Mouse (Mus musculus): ENCODE measurements at regions not wholly inside any gene's neighbourhood (a gene's known extent, or its start where the extent isn't known, plus 50 kb on each side); places are given as distances from the start of the nearest gene placed in this dataset.

- Histone ChIP-seq H3K4me2 (no peak overlapping the region), H3K4me3 (replicated peaks) (no peak overlapping the region), H3K4me1 (replicated peaks) (no peaks in the 10 kb centered on the region), H3K9ac (no peak overlapping the region), H3K27me3 (no peaks in the 10 kb centered on the region), H3K9me3 (replicated peaks) (no peaks in the 10 kb centered on the region), H3K36me3 (replicated peaks) (no peaks in the 10 kb centered on the region), H3K27ac (replicated peaks) (no peak overlapping the region)
- 60% methylated on average over 4 of the region's 4 CpGs for WGBS (ENCODE audit: insufficient replicate concordance)
- no peak for ATAC-seq (ENCODE audit: insufficient read depth)
Measured at GRCm38 (mm10) chr16:76634196-76634698, 260.6 kb upstream of the Nrip1 start.

- Histone ChIP-seq H3K4me3 (replicated peaks) (no peak overlapping the region), H3K4me2 (no peak overlapping the region), H3K9ac (no peak overlapping the region), H3K27ac (replicated peaks) (no peak overlapping the region), H3K27me3 (no peaks in the 10 kb centered on the region), H3K9me3 (replicated peaks) (no peaks in the 10 kb centered on the region), H3K4me1 (replicated peaks) (no peaks in the 10 kb centered on the region), H3K36me3 (replicated peaks) (no peaks in the 10 kb centered on the region)
- no peak for ATAC-seq (ENCODE audit: insufficient read depth)
- 65% methylated on average over 4 of the region's 4 CpGs for WGBS (ENCODE audit: insufficient replicate concordance)
Measured at GRCm38 (mm10) chr16:76626142-76626541, 252.5 kb upstream of the Nrip1 start.

- H3K4me3 ChIP-seq (replicated peaks), result no peak overlapping the region
- no peak overlapping the region for H3K27ac ChIP-seq (replicated peaks)
- no peaks in the 10 kb centered on the region for H3K9me3 ChIP-seq (replicated peaks)
- no peak for ATAC-seq (ENCODE audit: insufficient read depth)
- H3K27me3 ChIP-seq, result no peaks in the 10 kb centered on the region
- no peaks in the 10 kb centered on the region for H3K4me1 ChIP-seq (replicated peaks)
- no peak overlapping the region for H3K4me2 ChIP-seq
- 69% methylated on average over 8 of the region's 8 CpGs for WGBS (ENCODE audit: insufficient replicate concordance)
- H3K9ac ChIP-seq, result no peak overlapping the region
- H3K36me3 ChIP-seq (replicated peaks), result no peaks in the 10 kb centered on the region
Measured at GRCm38 (mm10) chr16:76621715-76622114, 248.1 kb upstream of the Nrip1 start.

GRCm38 (mm10) chr16:76618295-76618694 is 244.7 kb upstream of the Nrip1 start:
- Histone ChIP-seq H3K9me3 (replicated peaks) (no peaks in the 10 kb centered on the region), H3K4me3 (replicated peaks) (no peak overlapping the region)
- 68% methylated on average over 7 of the region's 7 CpGs for WGBS (ENCODE audit: insufficient replicate concordance)

GRCm38 (mm10) chr16:76611061-76611460 is 237.4 kb upstream of the Nrip1 start:
- no peak for ATAC-seq (ENCODE audit: insufficient read depth)
- H3K4me1 ChIP-seq (replicated peaks), result no peaks in the 10 kb centered on the region
- H3K4me3 ChIP-seq (replicated peaks), result no peak overlapping the region
- H3K4me2 ChIP-seq, result no peak overlapping the region
- no peaks in the 10 kb centered on the region for H3K36me3 ChIP-seq (replicated peaks)
- H3K9ac ChIP-seq, result no peak overlapping the region
- H3K9me3 ChIP-seq (replicated peaks), result no peaks in the 10 kb centered on the region
- H3K27me3 ChIP-seq, result no peaks in the 10 kb centered on the region
- no peak overlapping the region for H3K27ac ChIP-seq (replicated peaks)

More at GRCm38 (mm10) chr16:76618295-76618694, 244.7 kb upstream of the Nrip1 start:
- Histone ChIP-seq H3K4me2 (no peak overlapping the region), H3K36me3 (replicated peaks) (no peaks in the 10 kb centered on the region), H3K4me1 (replicated peaks) (no peaks in the 10 kb centered on the region), H3K9ac (no peak overlapping the region), H3K27ac (replicated peaks) (no peak overlapping the region), H3K27me3 (no peaks in the 10 kb centered on the region)
- no peak for ATAC-seq (ENCODE audit: insufficient read depth)

GRCm38 (mm10) chr16:76604914-76605313 is 231.3 kb upstream of the Nrip1 start:
- Histone ChIP-seq H3K9me3 (replicated peaks) (no peaks in the 10 kb centered on the region), H3K4me1 (replicated peaks) (no peaks in the 10 kb centered on the region), H3K4me3 (replicated peaks) (no peak overlapping the region), H3K4me2 (no peak overlapping the region), H3K9ac (no peak overlapping the region), H3K27ac (replicated peaks) (no peak overlapping the region), H3K27me3 (no peaks in the 10 kb centered on the region), H3K36me3 (replicated peaks) (no peaks in the 10 kb centered on the region)
- 62% methylated on average over 3 of the region's 3 CpGs for WGBS (ENCODE audit: insufficient replicate concordance)
- ATAC-seq (ENCODE audit: insufficient read depth), result no peak

GRCm38 (mm10) chr16:76603846-76604258 is 230.2 kb upstream of the Nrip1 start:
- no peak overlapping the region for H3K4me3 ChIP-seq (replicated peaks)
- H3K36me3 ChIP-seq (replicated peaks), result no peaks in the 10 kb centered on the region
- H3K27me3 ChIP-seq, result no peaks in the 10 kb centered on the region
- H3K9ac ChIP-seq, result no peak overlapping the region
- no peak overlapping the region for H3K27ac ChIP-seq (replicated peaks)
- H3K4me1 ChIP-seq (replicated peaks), result no peaks in the 10 kb centered on the region
- H3K4me2 ChIP-seq, result peak overlapping the region; percentile 23; the same call in 1 of the 2 replicates
- no peak for ATAC-seq (ENCODE audit: insufficient read depth)
- H3K9me3 ChIP-seq (replicated peaks), result no peaks in the 10 kb centered on the region
- 18% methylated on average over 6 of the region's 6 CpGs for WGBS (ENCODE audit: insufficient replicate concordance)

GRCm38 (mm10) chr16:76603431-76603830 is 229.8 kb upstream of the Nrip1 start:
- no peak overlapping the region for H3K27ac ChIP-seq (replicated peaks)
- H3K9ac ChIP-seq, result no peak overlapping the region
- 25% methylated on average over 1 of the region's 1 CpGs for WGBS (ENCODE audit: insufficient replicate concordance)
- no peaks in the 10 kb centered on the region for H3K27me3 ChIP-seq
- ATAC-seq (ENCODE audit: insufficient read depth), result no peak
- H3K36me3 ChIP-seq (replicated peaks), result no peaks in the 10 kb centered on the region
- H3K4me1 ChIP-seq (replicated peaks), result no peaks in the 10 kb centered on the region
- no peak overlapping the region for H3K4me3 ChIP-seq (replicated peaks)
- H3K9me3 ChIP-seq (replicated peaks), result no peaks in the 10 kb centered on the region
- no peak overlapping the region for H3K4me2 ChIP-seq

GRCm38 (mm10) chr16:76600131-76600530 is 226.5 kb upstream of the Nrip1 start:
- Histone ChIP-seq H3K4me1 (replicated peaks) (no peaks in the 10 kb centered on the region), H3K4me3 (replicated peaks) (no peak overlapping the region), H3K4me2 (no peak overlapping the region), H3K9ac (no peak overlapping the region), H3K36me3 (replicated peaks) (no peaks in the 10 kb centered on the region), H3K27ac (replicated peaks) (no peak overlapping the region), H3K27me3 (no peaks in the 10 kb centered on the region), H3K9me3 (replicated peaks) (no peaks in the 10 kb centered on the region)
- ATAC-seq (ENCODE audit: insufficient read depth), result no peak
- WGBS (ENCODE audit: insufficient replicate concordance), result 70% methylated on average over 10 of the region's 10 CpGs

GRCm38 (mm10) chr16:76591956-76592768 is 218.5 kb upstream of the Nrip1 start:
- Histone ChIP-seq H3K9me3 (replicated peaks) (no peaks in the 10 kb centered on the region), H3K27ac (replicated peaks) (no peak overlapping the region), H3K4me3 (replicated peaks) (no peak overlapping the region), H3K4me2 (no peak overlapping the region), H3K4me1 (replicated peaks) (no peaks in the 10 kb centered on the region), H3K27me3 (no peaks in the 10 kb centered on the region), H3K36me3 (replicated peaks) (no peaks in the 10 kb centered on the region), H3K9ac (no peak overlapping the region)
- 65% methylated on average over 4 of the region's 4 CpGs for whole genome bisulfite sequencing (ENCODE audit: insufficient replicate concordance)
- no peak for ATAC-seq (ENCODE audit: insufficient read depth)

GRCm38 (mm10) chr16:76589791-76590190 is 216.2 kb upstream of the Nrip1 start:
- no peaks in the 10 kb centered on the region for H3K4me1 ChIP-seq (replicated peaks)
- H3K36me3 ChIP-seq (replicated peaks), result no peaks in the 10 kb centered on the region
- 40% methylated on average over 2 of the region's 2 CpGs for WGBS (ENCODE audit: insufficient replicate concordance)
- no peak for ATAC-seq (ENCODE audit: insufficient read depth)
- no peak overlapping the region for H3K4me3 ChIP-seq (replicated peaks)
- H3K9ac ChIP-seq, result no peak overlapping the region
- no peak overlapping the region for H3K27ac ChIP-seq (replicated peaks)
- H3K27me3 ChIP-seq, result no peaks in the 10 kb centered on the region
- H3K4me2 ChIP-seq, result no peak overlapping the region
- no peaks in the 10 kb centered on the region for H3K9me3 ChIP-seq (replicated peaks)

- H3K4me1 ChIP-seq (replicated peaks), result no peaks in the 10 kb centered on the region
- no peak overlapping the region for H3K27ac ChIP-seq (replicated peaks)
- H3K9me3 ChIP-seq (replicated peaks), result no peaks in the 10 kb centered on the region
- H3K4me2 ChIP-seq, result no peak overlapping the region
- no peaks in the 10 kb centered on the region for H3K36me3 ChIP-seq (replicated peaks)
- no peak overlapping the region for H3K9ac ChIP-seq
- H3K27me3 ChIP-seq, result no peaks in the 10 kb centered on the region
- no peak overlapping the region for H3K4me3 ChIP-seq (replicated peaks)
- 63% methylated on average over 2 of the region's 2 CpGs for WGBS (ENCODE audit: insufficient replicate concordance)
- ATAC-seq (ENCODE audit: insufficient read depth), result no peak
Measured at GRCm38 (mm10) chr16:76577206-76577605, 203.6 kb upstream of the Nrip1 start.

All from liver, embryonic 15.5 days (tissue).